Mouse (Mus musculus) liver, postnatal 0 days (tissue): ENCODE measurements at regions not wholly inside any gene's neighbourhood (a gene's known extent, or its start where the extent isn't known, plus 50 kb on each side); places are given as distances from the start of the nearest gene placed in this dataset.

Experiments
- CTCF ChIP-seq: sonication (generic); IDR thresholded peaks from 2 replicates; pipeline ENCODE4 v1.5.1; 2016; ENCODE audit warnings: antibody characterized with exemption, low read depth
- EP300 ChIP-seq: IDR thresholded peaks from 2 replicates; pipeline ENCODE4 v1.6.1; 2016; ENCODE audit warnings: antibody characterized with exemption, low read depth, mild to moderate bottlenecking

DNA sequence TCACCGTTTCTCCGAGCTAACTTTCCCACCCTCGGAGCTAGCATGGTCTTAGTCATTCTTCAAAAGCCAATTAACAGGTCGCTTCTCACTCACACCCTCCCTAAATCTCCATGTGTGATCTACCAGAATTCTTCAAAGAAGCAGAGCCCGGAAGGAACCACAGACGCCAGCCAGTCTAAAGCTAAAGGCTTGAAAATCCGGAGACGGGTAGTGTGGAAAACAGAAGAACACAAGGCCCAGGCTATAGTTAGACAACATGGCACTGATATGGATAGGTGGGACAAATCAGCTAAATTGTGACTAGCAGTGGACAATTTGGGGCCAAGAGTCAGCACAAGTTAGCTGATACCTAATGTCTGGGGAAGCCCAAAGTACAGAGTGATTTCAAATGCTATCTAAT lies 387.0 kb upstream of the Trpc7 start:
- no peak for TF ChIP-seq CTCF
- no peak for TF ChIP-seq EP300
